Mouse (Mus musculus) CH12.LX (cell line): ENCODE measurements around the gene Efcab3.
"Not testable (repeated sequence)": the region's sequence is repeated elsewhere in the genome, so short reads cannot be mapped to it uniquely, and the experiment has no call there.

Experiments used
- BHLHE40 ChIP-seq: IDR thresholded peaks from 2 replicates; pipeline ENCODE4 v1.6.1; 2011; ENCODE audit warnings: mild to moderate bottlenecking, low read depth, low read length, improper control_type of control experiment
- CTCF ChIP-seq, 2 experiments: IDR thresholded peaks in 1 of 2; conservative IDR thresholded peaks in 1 of 2; 2 replicates each; pipeline ENCODE4 v1.5.1; 2011 to 2012; ENCODE audit warnings: low read depth in 2 of 2, low read length in 2 of 2, improper control_type of control experiment in 1 of 2, inconsistent platforms in 1 of 2, mild to moderate bottlenecking in 1 of 2, moderate library complexity in 1 of 2
- EP300 ChIP-seq: IDR thresholded peaks from 2 replicates; pipeline ENCODE4 v1.6.1; 2011; ENCODE audit warnings: low read length, improper control_type of control experiment
- ETS1 ChIP-seq: conservative IDR thresholded peaks from 2 replicates; pipeline ENCODE4 v1.6.1; 2012; ENCODE audit warnings: low read depth, mild to moderate bottlenecking, inconsistent platforms, low read length, improper control_type of control experiment, moderate library complexity
- MAX ChIP-seq: IDR thresholded peaks from 2 replicates; pipeline ENCODE4 v1.6.1; 2011; ENCODE audit warnings: low read length, improper control_type of control experiment
- NRF1 ChIP-seq: IDR thresholded peaks from 2 replicates; pipeline ENCODE4 v1.6.1; 2014; ENCODE audit warnings: low read depth, mild to moderate bottlenecking, inconsistent platforms, low read length, improper control_type of control experiment, moderate library complexity
- POLR2A ChIP-seq: IDR thresholded peaks from 2 replicates; pipeline ENCODE4 v1.6.1; 2011; ENCODE audit warnings: low read depth, mild to moderate bottlenecking, improper control_type of control experiment, low read length
- POLR2AphosphoS2 ChIP-seq: IDR thresholded peaks from 2 replicates; pipeline ENCODE4 v1.6.1; 2011; ENCODE audit warnings: low read depth, low read length, improper control_type of control experiment
- USF1 ChIP-seq: IDR thresholded peaks from 2 replicates; pipeline ENCODE4 v1.6.1; 2014; ENCODE audit warnings: low read depth, mild to moderate bottlenecking, inconsistent platforms, low read length, improper control_type of control experiment
- ZKSCAN1 ChIP-seq: IDR thresholded peaks from 2 replicates; pipeline ENCODE4 v1.6.1; 2012; ENCODE audit warnings: low read depth, inconsistent platforms, low read length, improper control_type of control experiment, borderline replicate concordance

DNA sequence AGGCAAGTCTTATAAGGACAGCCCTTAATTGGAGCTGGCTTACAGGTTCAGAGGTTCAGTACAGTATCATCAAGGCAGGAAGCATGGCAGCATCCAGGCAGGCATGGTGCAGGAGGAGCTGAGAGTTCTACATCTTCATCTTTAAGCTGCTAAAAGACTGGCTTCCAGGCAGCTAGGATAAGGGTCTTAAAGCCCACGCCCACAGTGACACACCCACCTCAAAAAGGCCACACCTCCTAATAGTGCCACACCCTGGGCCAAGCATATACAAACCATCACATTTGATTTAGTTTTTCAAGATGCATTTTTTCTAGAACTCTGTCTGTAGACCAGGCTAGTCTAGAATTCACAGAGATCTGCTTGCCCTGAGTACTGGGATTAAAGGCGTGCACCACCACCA is 73.9 kb downstream of the Efcab3 start:
- not testable (repeated sequence) for TF ChIP-seq CTCF (conservative IDR thresholded peaks at IDR 0.05 in 1 of 2, IDR thresholded peaks at IDR 0.05 in 1 of 2; ENCODE audit: low read depth in 2 of 2, low read length in 2 of 2); USF1; BHLHE40; ETS1; POLR2A; EP300; ZKSCAN1; NRF1; POLR2AphosphoS2; MAX
